Mouse (Mus musculus) heart, postnatal 4 days (tissue): ENCODE measurements around the gene Hpca. TPM values are rescaled to one million over a fixed set of nuclear protein-coding genes. Genes with fewer than 3 reads are reported as not detected.

Experiments
- total RNA-seq, 2 experiments: library from RNA; stranded (reverse); gene quantifications; 2 replicates each; pipeline ENCODE4 v1.2.3; 2021

Hpca gene
- total RNA-seq, 2 experiments from 2014 or later, result 0.25 to 0.69 TPM

Other genes starting within 250 kb of the Hpca start
- 1 to 10 TPM; 3.2 to 3.7 TPM for gene Trim62, start 238.5 kb downstream of the Hpca start, total RNA-seq
- gene Azin2, start 159.6 kb downstream of the Hpca start, total RNA-seq, result 1 to 10 TPM; 7.7 to 8.7 TPM
- 100 to 1,000 TPM; 104 to 105 TPM for gene Ak2, start 130.1 kb downstream of the Hpca start, total RNA-seq
- 10 to 100 TPM; 27.0 to 27.9 TPM for gene Rnf19b, start 63.8 kb downstream of the Hpca start, total RNA-seq
- gene Tmem54, start 16.5 kb downstream of the Hpca start, total RNA-seq, result not detected
- 100 to 1,000 TPM; 101 to 105 TPM for gene Fndc5, start 15.0 kb upstream of the Hpca start, total RNA-seq
- gene S100pbp, start 67.7 kb upstream of the Hpca start, total RNA-seq, result 10 to 100 TPM; 22.5 to 24.2 TPM
- gene Yars, start 67.7 kb upstream of the Hpca start, total RNA-seq, result 10 to 100 TPM; 44.7 to 45.0 TPM
- gene C77080, start 139.4 kb upstream of the Hpca start, total RNA-seq, result 1 to 10 TPM; 6.5 to 8.6 TPM
- 1 to 10 TPM; 8.7 to 9.5 TPM for gene Sync, start 165.6 kb upstream of the Hpca start, total RNA-seq
- 100 to 1,000 TPM; 195 to 199 TPM for gene Rbbp4, start 213.3 kb upstream of the Hpca start, total RNA-seq
- gene Zbtb8os, start 213.7 kb upstream of the Hpca start, total RNA-seq, result 10 to 100 TPM; 20.6 to 22.2 TPM